Mouse (Mus musculus) limb, embryonic 12.5 days (tissue): ENCODE data around the gene Brdt. TPM values are rescaled to one million over a fixed set of nuclear protein-coding genes. Genes with fewer than 3 reads are reported as not detected.
"Not testable (repeated sequence)": the region's sequence is repeated elsewhere in the genome, so short reads cannot be mapped to it uniquely, and the experiment has no call there.

ENCODE experiments used
- ATAC-seq: fragments of 200-750 bp; cut with Nextera tagmentation; 2 replicates; pipeline ENCODE4 v1.8.0; 2017; ENCODE audit warnings: low read depth, moderate TSS enrichment; ENCODE audit not compliant: insufficient number of reproducible peaks, insufficient read depth, low FRiP score, low TSS enrichment
- H3K27ac ChIP-seq: fragments of 300-500 bp; sonication (generic); 2 replicates; pipeline ENCODE4 v1.5.1; 2016; ENCODE audit warnings: mild to moderate bottlenecking, moderate library complexity
- H3K27me3 ChIP-seq: fragments of 300-500 bp; sonication (generic); 2 replicates; pipeline ENCODE4 v1.6.1; 2016; ENCODE audit warnings: mild to moderate bottlenecking, moderate library complexity
- H3K36me3 ChIP-seq: fragments of 300-500 bp; sonication (generic); 2 replicates; pipeline ENCODE4 v1.6.1; 2016; ENCODE audit warnings: mild to moderate bottlenecking, moderate library complexity
- H3K4me1 ChIP-seq: fragments of 300-500 bp; sonication (generic); replicated peaks from 2 replicates; pipeline ENCODE4 v1.6.1; 2016
- H3K4me2 ChIP-seq: fragments of 300-500 bp; sonication (generic); 2 replicates; pipeline ENCODE4 v1.6.1; 2016; ENCODE audit warnings: mild to moderate bottlenecking, moderate library complexity
- H3K4me3 ChIP-seq: fragments of 300-500 bp; sonication (generic); replicated peaks from 2 replicates; pipeline ENCODE4 v1.5.1; 2016; ENCODE audit warnings: mild to moderate bottlenecking
- H3K9ac ChIP-seq: fragments of 300-500 bp; sonication (generic); replicated peaks from 2 replicates; pipeline ENCODE4 v1.6.1; 2016; ENCODE audit warnings: mild to moderate bottlenecking, moderate library complexity
- H3K9me3 ChIP-seq: fragments of 300-500 bp; sonication (generic); 2 replicates; pipeline ENCODE4 v1.6.1; 2016; ENCODE audit warnings: mild to moderate bottlenecking, moderate library complexity
- WGBS: fragments of 180-500 bp; shearing (Covaris S2); methylation state at CpG from one replicate; pipeline ENCODE4 v1.1.7; 2016; 5-methylcytosine and 5-hydroxymethylcytosine counted together
- polyA plus RNA-seq: library from polyadenylated mRNA; unstranded; fragments of >200 nt; fragmentation: Nextera tagmentation; extraction: Ambion mirVana; gene quantifications from 2 replicates; pipeline ENCODE4 v1.2.1, GENCODE M21; 2016

Gene Brdt
- polyA plus RNA-seq, 1 experiment from 2014 or later: 2.7 TPM

DNA sequence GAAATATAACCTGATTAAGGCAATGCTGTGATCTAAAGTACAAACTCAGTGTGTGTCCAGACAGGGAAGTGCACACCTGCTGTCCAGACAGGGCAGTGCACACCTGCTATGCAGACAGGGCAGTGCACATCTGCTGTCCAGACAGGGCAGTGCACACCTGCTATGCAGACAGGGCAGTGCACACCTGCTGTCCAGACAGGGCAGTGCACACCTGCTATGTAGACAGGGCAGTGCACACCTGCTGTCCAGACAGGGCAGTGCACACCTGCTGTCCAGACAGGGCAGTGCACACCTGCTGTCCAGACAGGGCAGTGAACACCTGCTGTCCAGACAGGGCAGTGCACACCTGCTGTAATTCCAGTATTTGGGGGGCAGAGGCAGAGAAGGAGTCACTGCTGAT, 55.5 kb downstream of the Brdt start:
- H3K9me3 ChIP-seq, H3K4me3 ChIP-seq, H3K27ac ChIP-seq, H3K4me2 ChIP-seq, H3K9ac ChIP-seq, ATAC-seq, H3K4me1 ChIP-seq, H3K27me3 ChIP-seq: not testable (repeated sequence)
- H3K36me3 ChIP-seq: peaks cover 15% of the 10 kb centered on the region; the same call in 1 of the 2 replicates

- 91% methylated on average over 1 of the region's 1 CpGs for WGBS
Measured at GRCm38 (mm10) chr5:107387788-107388187, 56.8 kb downstream of the Brdt start.

DNA sequence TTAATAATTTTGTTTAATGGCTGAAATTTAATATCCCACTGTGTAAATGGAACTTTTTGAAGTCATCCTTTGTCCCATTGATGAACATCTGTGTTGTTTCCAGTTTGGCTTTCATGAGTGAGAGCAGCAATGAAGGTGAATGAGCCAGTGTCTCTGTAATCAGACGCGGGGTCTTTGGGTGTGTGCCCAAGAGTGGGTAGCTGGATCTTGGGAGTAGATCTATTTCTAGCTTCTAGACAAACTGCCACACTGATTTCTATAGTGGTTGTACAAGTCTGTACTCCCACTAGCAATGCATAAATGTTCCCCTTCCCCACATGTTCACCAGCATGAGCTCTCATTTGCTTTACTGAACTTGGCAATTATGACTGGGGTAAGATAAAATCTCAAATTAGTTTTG, 58.4 kb downstream of the Brdt start:
- H3K27ac ChIP-seq: no peak overlapping the region
- no peaks in the 10 kb centered on the region for H3K4me1 ChIP-seq
- H3K4me3 ChIP-seq: no peak overlapping the region
- no peaks in the 10 kb centered on the region for H3K27me3 ChIP-seq
- no peak overlapping the region for H3K4me2 ChIP-seq
- 89% methylated on average over 2 of the region's 2 CpGs for WGBS
- H3K36me3 ChIP-seq: peaks cover 5% of the 10 kb centered on the region; the same call in 1 of the 2 replicates
- H3K9ac ChIP-seq: no peak overlapping the region
- ATAC-seq: no peak
- no peaks in the 10 kb centered on the region for H3K9me3 ChIP-seq

More at GRCm38 (mm10) chr5:107387788-107388187, 56.8 kb downstream of the Brdt start:
- no peak overlapping the region for H3K4me3 ChIP-seq
- no peak overlapping the region for H3K4me2 ChIP-seq
- no peaks in the 10 kb centered on the region for H3K9me3 ChIP-seq
- no peak overlapping the region for H3K27ac ChIP-seq
- no peaks in the 10 kb centered on the region for H3K4me1 ChIP-seq
- ATAC-seq: no peak
- H3K36me3 ChIP-seq: peaks cover 11% of the 10 kb centered on the region; the same call in 1 of the 2 replicates
- no peaks in the 10 kb centered on the region for H3K27me3 ChIP-seq
- H3K9ac ChIP-seq: no peak overlapping the region

DNA sequence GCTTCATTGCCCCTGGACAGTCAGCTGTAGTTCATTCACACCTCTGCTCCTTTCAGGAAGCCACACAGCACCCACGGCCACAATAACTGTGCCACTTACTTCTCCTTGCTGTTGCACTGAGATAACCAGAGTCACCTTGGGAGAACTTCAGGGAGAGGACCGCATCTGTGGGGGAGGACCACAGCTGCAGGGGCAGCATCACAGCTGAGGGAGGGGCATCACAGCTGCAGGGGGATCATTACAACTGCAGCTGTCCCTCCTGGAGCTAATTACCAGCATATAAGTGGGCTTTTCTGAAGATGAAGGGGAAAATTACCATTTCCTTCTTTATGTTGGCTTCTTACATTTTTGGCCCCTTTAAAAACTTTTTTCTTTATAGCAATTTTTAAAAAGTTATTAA, 63.5 kb downstream of the Brdt start:
- 44% methylated on average over 2 of the region's 2 CpGs for WGBS
- no peaks in the 10 kb centered on the region; the same call in 1 of the 2 replicates for H3K27me3 ChIP-seq
- no peak overlapping the region for H3K27ac ChIP-seq
- H3K9me3 ChIP-seq: no peaks in the 10 kb centered on the region; the same call in 1 of the 2 replicates
- H3K36me3 ChIP-seq: no peaks in the 10 kb centered on the region
- no peak overlapping the region for H3K4me2 ChIP-seq
- H3K4me3 ChIP-seq: no peak overlapping the region
- H3K4me1 ChIP-seq: no peaks in the 10 kb centered on the region
- H3K9ac ChIP-seq: no peak overlapping the region
- ATAC-seq: no peak

- no peaks in the 10 kb centered on the region for H3K36me3 ChIP-seq
- peak within 1 kb of the TSS; percentile 65 for H3K4me3 ChIP-seq
- H3K27ac ChIP-seq: no peak within 1 kb of the TSS
- 17% methylated on average over 5 of the region's 5 CpGs for WGBS
- H3K9ac ChIP-seq: peak within 1 kb of the TSS; percentile 71
- H3K4me1 ChIP-seq: peaks cover 3% of the 10 kb centered on the region; the same call in 1 of the 2 replicates
- H3K27me3 ChIP-seq: peaks cover 39% of the 10 kb centered on the region
- H3K9me3 ChIP-seq: no peaks in the 10 kb centered on the region; the same call in 1 of the 2 replicates
- ATAC-seq: no peak
- peak within 1 kb of the TSS; percentile 93 for H3K4me2 ChIP-seq
Measured at GRCm38 (mm10) chr5:107402436-107402835, 71.5 kb downstream of the Brdt start, which contains the start of gene Ephx4. TSS of gene Ephx4 (plus strand) at chr5:107402736.

DNA sequence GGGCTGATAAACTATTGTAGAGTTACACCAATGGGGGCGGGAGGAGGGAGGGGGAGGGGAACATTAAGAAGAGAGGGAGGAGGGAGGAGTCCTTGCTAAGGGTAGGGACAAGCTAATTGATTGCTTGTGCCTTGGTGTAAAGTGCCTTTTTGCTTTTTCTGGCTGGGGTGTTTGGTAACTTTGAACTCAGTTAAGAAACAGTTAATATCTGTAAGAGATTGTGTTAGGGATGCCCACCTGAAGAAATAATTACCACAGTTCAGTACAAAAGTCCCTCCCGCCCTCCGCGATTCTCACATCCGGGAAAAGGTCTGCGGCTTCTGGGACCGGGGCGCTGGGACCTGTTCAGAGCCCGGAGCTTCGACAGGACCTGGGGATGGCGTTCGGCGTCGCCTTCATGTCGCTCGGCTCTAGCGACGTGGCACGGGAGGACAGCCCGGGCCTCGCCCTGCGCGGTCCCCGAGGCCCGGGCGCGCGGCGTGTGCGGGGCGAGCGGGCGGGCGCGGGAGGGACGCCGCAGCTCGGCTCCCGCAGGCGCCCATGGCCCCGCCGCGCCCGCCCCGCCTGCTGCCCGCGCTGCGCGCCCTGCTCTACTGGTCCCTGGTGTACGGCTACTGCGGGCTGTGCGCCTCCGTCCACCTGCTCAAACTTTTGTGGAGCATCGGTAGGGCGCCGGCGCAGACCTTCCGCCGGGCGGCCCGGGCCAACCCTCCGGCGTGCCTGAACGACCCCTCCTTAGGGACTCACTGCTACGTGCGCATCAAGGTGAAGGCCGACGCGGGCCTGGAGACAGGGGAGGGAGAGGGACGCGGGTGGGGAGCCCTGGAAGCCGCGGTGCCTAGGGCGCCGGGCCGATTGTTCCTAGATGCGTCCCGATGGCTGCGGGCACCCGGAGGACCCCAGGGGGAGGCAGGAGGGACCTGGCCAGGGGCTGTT, 72.3 kb downstream of the Brdt start:
- H3K27ac ChIP-seq: no peak overlapping the region
- under 1% methylated on average over 70 of the region's 80 CpGs for WGBS

GRCm38 (mm10) chr5:107403947-107404684, 73.2 kb downstream of the Brdt start:
- Histone ChIP-seq H3K9ac (peak overlapping the region; percentile 71), H3K27me3 (peaks cover 39% of the 10 kb centered on the region), H3K4me2 (peak overlapping the region; percentile 93), H3K9me3 (no peaks in the 10 kb centered on the region), H3K4me3 (peak overlapping the region; percentile 65), H3K4me1 (peaks cover 3% of the 10 kb centered on the region; the same call in 1 of the 2 replicates), H3K27ac (no peak overlapping the region), H3K36me3 (no peaks in the 10 kb centered on the region)
- 33% methylated on average over 12 of the region's 12 CpGs for WGBS
- no peak for ATAC-seq

More for the DNA sequence above, 72.3 kb downstream of the Brdt start:
- no peaks in the 10 kb centered on the region for H3K36me3 ChIP-seq
- peaks cover 3% of the 10 kb centered on the region; the same call in 1 of the 2 replicates for H3K4me1 ChIP-seq
- H3K9me3 ChIP-seq: no peaks in the 10 kb centered on the region; the same call in 1 of the 2 replicates
- peak overlapping the region; percentile 93 for H3K4me2 ChIP-seq
- peaks cover 39% of the 10 kb centered on the region for H3K27me3 ChIP-seq
- peak overlapping the region; percentile 65 for H3K4me3 ChIP-seq
- ATAC-seq: peak; percentile 66
- peak overlapping the region; percentile 71 for H3K9ac ChIP-seq

DNA sequence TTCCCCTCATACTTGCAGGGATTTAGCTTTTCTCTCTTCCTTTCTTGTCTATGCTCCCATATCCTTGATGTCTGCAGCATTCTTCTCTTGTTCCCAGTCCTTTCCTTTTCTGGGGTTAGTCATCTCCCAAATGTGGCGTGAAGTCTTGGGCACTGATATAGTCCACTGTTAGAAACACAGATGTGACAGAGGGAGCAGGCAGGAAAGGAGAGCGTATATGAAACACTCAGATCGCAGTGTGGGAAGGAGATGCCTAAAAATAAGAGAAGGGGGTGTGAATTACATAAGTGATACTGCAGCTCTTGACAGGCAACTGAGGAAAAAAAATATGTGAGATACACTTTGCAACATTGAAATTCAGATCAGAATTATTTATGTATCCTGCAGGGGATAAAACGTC, 74.4 kb downstream of the Brdt start:
- peaks cover 39% of the 10 kb centered on the region for H3K27me3 ChIP-seq
- no peak overlapping the region for H3K9ac ChIP-seq
- WGBS: 78% methylated on average over 4 of the region's 4 CpGs
- no peaks in the 10 kb centered on the region for H3K9me3 ChIP-seq
- H3K27ac ChIP-seq: no peak overlapping the region
- no peak overlapping the region for H3K4me2 ChIP-seq
- no peaks in the 10 kb centered on the region for H3K36me3 ChIP-seq
- no peak for ATAC-seq
- H3K4me3 ChIP-seq: no peak overlapping the region
- H3K4me1 ChIP-seq: peaks cover 3% of the 10 kb centered on the region; the same call in 1 of the 2 replicates

DNA sequence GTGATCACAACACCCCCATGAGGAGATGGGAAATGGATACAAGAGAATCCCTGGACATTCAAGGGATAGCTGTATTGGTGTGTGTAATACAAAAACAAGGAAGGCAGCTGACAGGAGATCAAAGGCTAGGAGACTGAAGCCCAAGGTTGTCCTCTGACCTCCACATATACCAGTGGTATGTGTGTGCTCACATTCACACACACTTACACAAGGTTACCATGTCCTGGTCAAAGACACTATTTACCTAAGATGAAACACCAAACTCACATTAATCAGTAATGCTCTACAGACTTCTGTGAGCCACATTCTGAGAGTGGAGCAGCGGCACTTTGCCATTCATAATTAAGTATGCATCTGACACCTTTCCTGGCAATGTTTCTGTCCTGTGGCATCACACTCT, 79.3 kb downstream of the Brdt start:
- ATAC-seq: no peak
- peaks cover 10% of the 10 kb centered on the region for H3K4me1 ChIP-seq
- no peak overlapping the region for H3K27ac ChIP-seq
- no peak overlapping the region for H3K9ac ChIP-seq
- H3K36me3 ChIP-seq: no peaks in the 10 kb centered on the region
- H3K9me3 ChIP-seq: no peaks in the 10 kb centered on the region
- H3K4me3 ChIP-seq: no peak overlapping the region
- H3K4me2 ChIP-seq: no peak overlapping the region
- H3K27me3 ChIP-seq: peaks cover 6% of the 10 kb centered on the region
- WGBS: 89% methylated on average over 1 of the region's 1 CpGs

- no peaks in the 10 kb centered on the region for H3K36me3 ChIP-seq
- H3K27ac ChIP-seq: peak overlapping the region; percentile 5; the same call in 1 of the 2 replicates
- peaks cover 10% of the 10 kb centered on the region for H3K4me1 ChIP-seq
- 12% methylated on average over 4 of the region's 4 CpGs for WGBS
- no peak overlapping the region for H3K4me3 ChIP-seq
- no peak overlapping the region for H3K9ac ChIP-seq
- H3K4me2 ChIP-seq: no peak overlapping the region
- peaks cover 5% of the 10 kb centered on the region for H3K27me3 ChIP-seq
- no peaks in the 10 kb centered on the region for H3K9me3 ChIP-seq
- no peak for ATAC-seq
Measured at GRCm38 (mm10) chr5:107411326-107411725, 80.4 kb downstream of the Brdt start.

DNA sequence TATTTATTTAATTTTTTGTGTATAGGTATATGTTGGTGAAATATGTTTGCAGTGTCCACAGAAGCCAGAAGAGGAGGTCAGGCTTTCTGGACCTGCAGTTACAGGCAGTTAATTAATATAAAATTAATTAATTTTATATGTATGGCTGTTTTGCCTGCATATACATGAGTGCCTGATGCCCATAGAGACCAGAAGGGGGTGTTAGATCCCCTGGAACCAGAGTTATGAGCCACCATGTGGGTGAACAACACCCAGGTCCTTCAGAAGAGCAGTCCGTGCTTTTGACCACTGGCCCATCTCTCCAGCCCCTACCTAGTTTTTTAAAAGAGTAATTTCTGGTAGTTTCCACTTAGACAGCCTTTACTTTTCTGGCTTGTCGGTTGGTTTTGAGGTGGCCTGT, 81.3 kb downstream of the Brdt start:
- H3K4me1 ChIP-seq: peaks cover 10% of the 10 kb centered on the region
- WGBS: 80% methylated on average over 2 of the region's 2 CpGs
- no peak overlapping the region for H3K27ac ChIP-seq
- H3K4me3 ChIP-seq: no peak overlapping the region
- no peaks in the 10 kb centered on the region for H3K36me3 ChIP-seq
- no peak for ATAC-seq
- peaks cover 2% of the 10 kb centered on the region for H3K27me3 ChIP-seq
- H3K9ac ChIP-seq: no peak overlapping the region
- H3K9me3 ChIP-seq: no peaks in the 10 kb centered on the region
- no peak overlapping the region for H3K4me2 ChIP-seq
